Mouse (Mus musculus) kidney, postnatal 25 days (tissue): ENCODE measurements around the gene Pou2f1.
"Not testable (repeated sequence)": the region's sequence is repeated elsewhere in the genome, so short reads cannot be mapped to it uniquely, and the experiment has no call there.

Source experiments
- DNase-seq, 2 experiments: peaks; one replicate each; pipeline ENCODE4 v3.0.0; 2021; ENCODE audit warnings: mixed read lengths in 2 of 2

Gene Pou2f1

GRCm38 (mm10) chr1:166001904-166002489, 481 bp downstream of the Pou2f1 start:
- peak; percentile 67 to 83 for DNase-seq

- DNase-seq: peak; percentile 72 to 88
These were observed 1.2 kb downstream of the Pou2f1 start for GRCm38 (mm10) chr1:166001121-166001903.

GRCm38 (mm10) chr1:166000601-166001120, 1.8 kb downstream of the Pou2f1 start:
- peak in 1 of 2 experiments; percentile 56 for DNase-seq

GRCm38 (mm10) chr1:165999709-166000108, 2.8 kb downstream of the Pou2f1 start:
- no peak for DNase-seq

GRCm38 (mm10) chr1:165995661-165996055, 6.8 kb downstream of the Pou2f1 start:
- DNase-seq: no peak

GRCm38 (mm10) chr1:165995011-165995660, 7.3 kb downstream of the Pou2f1 start:
- not testable (repeated sequence) for DNase-seq

GRCm38 (mm10) chr1:165994279-165994678, 8.2 kb downstream of the Pou2f1 start:
- no peak for DNase-seq

GRCm38 (mm10) chr1:165993270-165994156, 9.0 kb downstream of the Pou2f1 start:
- DNase-seq: no peak

- no peak for DNase-seq
These were observed 13.9 kb downstream of the Pou2f1 start for GRCm38 (mm10) chr1:165988536-165988935.

- DNase-seq: no peak
These were observed 14.4 kb downstream of the Pou2f1 start for GRCm38 (mm10) chr1:165988072-165988471.

GRCm38 (mm10) chr1:165985743-165986360, 16.6 kb downstream of the Pou2f1 start:
- DNase-seq: no peak

- no peak for DNase-seq
These were observed 17.3 kb downstream of the Pou2f1 start for GRCm38 (mm10) chr1:165985186-165985585.

- no peak for DNase-seq
These were observed 25.6 kb downstream of the Pou2f1 start for GRCm38 (mm10) chr1:165976672-165977448.

- no peak for DNase-seq
These were observed 33.3 kb downstream of the Pou2f1 start for GRCm38 (mm10) chr1:165969001-165969690.

- peak; percentile 47 to 70 for DNase-seq
These were observed 35.3 kb downstream of the Pou2f1 start for GRCm38 (mm10) chr1:165967027-165967654.

- no peak for DNase-seq
These were observed 36.1 kb downstream of the Pou2f1 start for GRCm38 (mm10) chr1:165966156-165966914.

- no peak for DNase-seq
These were observed 40.7 kb downstream of the Pou2f1 start for GRCm38 (mm10) chr1:165961676-165962364.

- DNase-seq: no peak
These were observed 44.3 kb downstream of the Pou2f1 start for GRCm38 (mm10) chr1:165958159-165958558.
